Mouse (Mus musculus): ENCODE measurements around the gene Frmd4a.

GRCm38 (mm10) chr2:4137493-4137892, 120.0 kb downstream of the Frmd4a start:
- TF ChIP-seq CTCF (IDR thresholded peaks at IDR 0.05; ENCODE audit: control insufficient read depth, insufficient read depth, low read length) (no peak), POLR2A (IDR thresholded peaks at IDR 0.05; ENCODE audit: borderline replicate concordance, control insufficient read depth, low read depth, low read length) (no peak)

Data from bone marrow, adult 2 months (tissue).